Mouse (Mus musculus): ENCODE results near the gene Fam32a.
A peak's percentile ranks its signal among the peaks of the same experiment; 100 is the strongest.

DNA sequence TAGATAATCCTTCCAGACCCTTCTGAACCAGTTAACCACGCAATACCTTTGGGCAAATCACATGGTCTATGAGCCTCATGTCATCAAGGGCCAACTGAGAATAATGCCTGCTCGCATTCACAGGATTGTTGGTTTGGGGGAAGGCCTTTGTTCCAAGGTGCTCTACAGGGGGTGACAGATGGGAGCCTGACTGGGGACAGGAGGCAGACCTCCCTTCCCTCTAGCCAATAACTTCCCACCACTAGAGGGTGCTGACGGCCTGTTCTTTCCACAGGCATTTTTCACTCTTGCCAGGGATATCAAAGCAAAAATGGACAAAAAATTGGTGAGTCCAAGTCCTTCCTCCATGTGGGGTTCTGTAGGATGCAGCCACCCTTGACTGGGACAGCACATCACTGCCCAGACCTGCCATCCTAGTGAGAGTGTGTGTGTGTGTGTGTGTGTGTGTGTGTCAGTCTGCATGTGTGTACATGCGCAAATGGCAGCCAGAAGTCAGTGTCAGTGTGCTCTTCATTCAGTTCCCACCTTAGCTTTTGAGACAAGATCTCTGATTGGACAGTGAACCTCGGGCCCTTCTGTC, 42.1 kb upstream of the Fam32a start:
- no peak for TF ChIP-seq ZNF384 (IDR thresholded peaks at IDR 0.05; ENCODE audit: low read depth, low read length)
- 0 out of 2 replicates have a peak, but pooled peaks have one; percentile 48 for TF ChIP-seq ZC3H11A (IDR thresholded peaks at IDR 0.05; ENCODE audit: borderline replicate concordance, low read depth, low read length)
- TF ChIP-seq HCFC1 (IDR thresholded peaks at IDR 0.05; ENCODE audit: borderline replicate concordance, insufficient read depth, low read length) = no peak
- no peak for TF ChIP-seq MAFK (IDR thresholded peaks at IDR 0.05; ENCODE audit: insufficient read depth, low read depth, low read length)

Measured in ES-E14 (cell line).